Mouse (Mus musculus) right cerebral cortex, postnatal 10 days (tissue): Measurements from ENCODE around the gene Ddx39b.

Experiments
- DNase-seq, 2 experiments: peaks; one replicate each; pipeline ENCODE4 v3.0.0; 2021; ENCODE audit warnings: low spot score in 2 of 2

The Ddx39b gene

DNA sequence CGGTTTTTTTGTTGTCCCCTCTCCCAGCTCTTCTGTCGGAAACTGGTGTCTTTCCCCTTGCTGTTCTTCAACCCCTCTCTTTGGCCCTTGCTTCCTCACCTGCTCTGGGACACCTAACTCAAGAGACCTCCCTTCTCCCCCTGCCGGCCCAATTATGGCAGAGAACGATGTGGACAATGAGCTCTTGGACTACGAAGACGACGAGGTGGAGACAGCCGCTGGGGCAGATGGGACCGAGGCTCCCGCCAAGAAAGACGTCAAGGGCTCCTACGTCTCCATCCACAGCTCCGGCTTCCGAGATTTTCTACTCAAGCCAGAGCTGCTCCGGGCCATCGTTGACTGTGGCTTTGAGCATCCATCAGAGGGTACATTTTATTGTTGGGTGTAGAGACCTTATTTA lies 1.5 kb downstream of the Ddx39b start:
- peak; percentile 73 to 82 for DNase-seq

DNA sequence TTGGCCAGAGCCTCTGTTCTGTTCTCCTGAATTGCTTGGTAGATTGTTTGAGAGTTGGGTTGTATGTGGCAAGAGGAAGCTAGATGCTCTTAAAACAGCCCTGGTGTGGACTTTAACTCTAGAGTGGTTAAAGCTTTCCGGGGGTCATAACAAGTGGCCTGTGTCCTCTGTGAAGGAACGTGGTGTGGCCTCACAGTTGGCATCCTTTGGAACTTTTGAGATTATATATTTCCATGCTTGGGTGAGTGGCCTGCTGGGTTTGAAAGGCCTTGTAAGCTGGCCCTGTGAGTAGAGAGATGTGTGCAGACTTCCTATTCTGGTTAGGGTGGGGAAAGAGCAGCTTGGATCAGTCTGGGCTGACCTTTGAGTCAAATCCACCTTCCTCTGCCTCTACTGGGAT lies 3.5 kb downstream of the Ddx39b start:
- no peak for DNase-seq

GRCm38 (mm10) chr17:35245731-35246623 lies 4.4 kb downstream of the Ddx39b start:
- no peak for DNase-seq

DNA sequence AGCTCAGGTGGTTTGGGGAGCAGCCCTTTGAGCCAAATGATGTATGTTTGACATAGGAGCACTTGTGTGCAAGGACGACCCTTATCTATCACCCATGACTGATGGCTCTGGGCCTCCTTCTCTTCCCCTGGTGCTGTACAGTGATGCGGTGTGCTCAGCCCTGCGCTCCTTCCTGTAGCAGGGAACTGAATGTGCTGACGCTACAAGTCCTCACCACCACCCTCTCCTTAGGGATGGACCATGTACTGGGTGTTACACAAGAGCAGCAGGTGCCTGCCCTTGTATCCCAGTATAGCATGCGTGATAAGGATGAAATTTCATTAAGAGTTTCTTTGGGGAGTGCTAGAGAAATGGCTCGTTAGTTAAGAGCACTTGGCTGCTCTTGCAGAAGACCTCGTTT lies 5.6 kb downstream of the Ddx39b start:
- DNase-seq = no peak

- DNase-seq = no peak
Measured at GRCm38 (mm10) chr17:35248986-35249385, 7.4 kb downstream of the Ddx39b start.

- DNase-seq = no peak
Measured at GRCm38 (mm10) chr17:35249451-35250197, 8.1 kb downstream of the Ddx39b start.

GRCm38 (mm10) chr17:35250348-35251120 lies 9.0 kb downstream of the Ddx39b start:
- no peak for DNase-seq

DNA sequence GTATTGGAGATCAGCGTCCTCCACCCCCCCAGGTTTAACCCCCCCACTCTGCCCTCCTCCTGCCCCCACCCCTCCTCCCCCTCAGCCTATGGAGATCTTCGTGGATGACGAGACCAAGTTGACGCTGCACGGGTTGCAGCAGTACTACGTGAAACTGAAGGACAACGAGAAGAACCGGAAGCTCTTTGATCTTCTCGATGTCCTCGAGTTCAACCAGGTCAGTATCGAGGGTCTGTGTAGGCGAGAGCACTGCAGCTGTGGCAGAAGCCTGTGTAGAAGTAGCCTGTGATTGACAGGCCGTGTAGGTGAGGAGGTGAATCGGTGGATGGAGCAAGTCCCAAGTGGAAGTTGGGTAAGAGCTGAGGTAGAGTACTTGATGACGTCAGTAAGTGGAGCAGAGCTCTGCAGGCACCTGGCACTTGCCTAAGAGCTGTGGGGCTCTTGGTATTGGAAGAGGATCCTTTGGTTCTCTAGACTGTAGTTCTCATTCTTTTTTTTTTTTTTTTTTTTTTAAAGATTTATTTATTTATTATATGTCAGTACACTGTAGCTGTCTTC lies 9.7 kb downstream of the Ddx39b start:
- DNase-seq = no peak

- no peak for DNase-seq
Measured at GRCm38 (mm10) chr17:35251981-35252380, 10.4 kb downstream of the Ddx39b start.

DNA sequence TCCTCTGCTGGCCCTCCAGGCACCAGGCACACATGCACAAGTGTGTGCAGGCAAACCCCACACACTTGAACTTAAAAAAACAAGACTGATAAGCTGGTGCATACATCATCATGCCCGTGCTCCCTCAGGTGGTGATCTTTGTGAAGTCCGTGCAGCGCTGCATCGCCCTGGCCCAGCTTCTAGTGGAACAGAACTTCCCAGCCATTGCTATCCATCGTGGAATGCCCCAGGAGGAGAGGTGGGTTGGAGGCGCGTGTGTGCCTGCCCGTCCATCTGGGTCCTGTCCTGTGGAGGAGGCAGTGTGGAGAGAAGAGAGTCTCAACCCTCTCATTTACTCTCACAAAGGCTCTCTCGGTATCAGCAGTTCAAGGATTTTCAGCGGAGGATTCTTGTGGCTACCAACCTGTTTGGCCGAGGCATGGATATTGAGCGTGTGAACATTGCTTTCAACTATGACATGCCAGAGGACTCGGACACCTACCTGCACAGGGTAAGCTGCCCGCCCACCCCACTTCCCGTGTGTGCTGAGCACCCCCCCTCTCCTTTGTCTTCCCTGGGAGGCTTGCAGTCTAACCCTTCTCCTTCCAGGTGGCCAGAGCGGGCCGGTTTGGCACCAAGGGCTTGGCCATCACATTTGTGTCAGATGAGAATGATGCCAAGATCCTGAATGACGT lies 11.2 kb downstream of the Ddx39b start:
- DNase-seq = no peak

DNA sequence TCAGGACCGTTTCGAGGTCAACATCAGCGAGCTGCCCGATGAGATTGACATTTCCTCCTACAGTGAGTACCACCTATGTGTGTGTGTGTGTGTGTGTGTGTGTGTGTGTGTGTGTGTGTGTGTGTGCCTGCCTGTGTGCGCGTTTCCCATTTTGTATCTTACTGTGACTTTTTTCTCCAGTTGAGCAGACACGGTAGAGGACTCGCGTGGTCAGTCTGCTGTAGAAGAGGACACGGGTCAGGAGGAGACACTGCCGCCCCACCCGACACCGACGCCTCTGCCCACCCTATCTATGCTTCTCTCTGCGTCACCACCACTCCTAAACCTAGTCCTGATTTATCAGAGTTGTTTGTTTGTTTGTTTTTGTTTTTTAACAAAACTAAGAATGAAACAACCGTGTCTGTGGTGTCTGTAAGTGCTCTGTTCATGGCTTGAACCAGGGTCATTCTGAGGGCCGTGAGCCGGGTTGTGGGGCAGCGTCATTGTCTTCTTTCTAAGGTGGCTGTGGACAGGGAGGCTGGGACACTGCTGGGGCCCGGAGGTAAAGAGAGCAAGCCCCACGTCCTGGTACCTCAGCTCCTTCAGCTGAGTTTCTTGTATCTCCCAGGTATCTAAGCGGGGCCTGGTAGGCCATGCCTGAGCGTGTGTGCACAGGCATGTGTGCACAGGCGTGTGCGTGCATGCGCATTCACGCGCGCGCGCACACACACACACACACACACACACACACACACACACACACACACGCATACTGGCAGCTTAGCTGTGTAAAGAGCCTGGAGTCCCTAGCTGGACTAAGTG lies 11.9 kb downstream of the Ddx39b start:
- no peak for DNase-seq

- DNase-seq = peak; percentile 27 to 68
Measured at GRCm38 (mm10) chr17:35254241-35255098, 12.9 kb downstream of the Ddx39b start.

DNA sequence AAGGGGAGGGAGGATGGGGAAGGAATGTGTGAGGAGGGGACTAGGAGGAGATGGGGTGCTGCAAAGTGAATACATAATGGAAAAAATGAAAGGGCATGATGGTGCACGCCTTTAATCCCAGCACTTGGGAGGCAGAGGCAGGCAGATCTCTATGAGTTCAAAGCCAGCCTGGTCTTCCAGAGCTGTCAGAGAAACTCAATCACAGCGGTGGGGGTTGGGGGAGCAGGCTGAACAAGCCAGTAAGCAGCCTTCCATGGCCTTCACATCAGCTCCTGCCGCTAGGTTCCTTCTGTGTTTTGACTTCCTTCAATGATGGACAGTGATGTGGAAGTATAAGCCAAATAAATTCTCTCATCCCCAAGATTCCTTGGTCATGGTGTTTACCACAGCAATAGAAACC lies 13.8 kb downstream of the Ddx39b start:
- no peak for DNase-seq

- no peak for DNase-seq
Measured at GRCm38 (mm10) chr17:35255704-35256103, 14.2 kb downstream of the Ddx39b start.

DNA sequence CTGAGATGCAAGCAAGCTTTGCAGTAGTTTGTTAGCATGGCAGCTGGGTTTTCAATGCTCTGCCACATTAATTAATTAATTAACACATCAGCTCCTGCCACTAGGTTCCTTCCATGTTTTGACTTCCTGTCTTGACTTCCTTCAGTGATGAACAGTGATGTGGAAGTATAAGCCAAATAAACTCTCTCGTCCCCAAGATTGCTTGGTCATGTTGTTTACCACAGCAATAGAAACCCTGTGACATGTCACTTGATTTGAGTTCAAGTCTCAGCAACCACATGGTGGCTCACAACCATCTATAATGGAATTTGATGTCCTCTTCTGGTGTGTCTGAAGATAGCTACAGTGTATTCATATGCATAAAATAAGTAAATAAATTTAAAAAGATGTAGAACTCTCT lies 15.8 kb downstream of the Ddx39b start:
- DNase-seq = no peak

- DNase-seq = peak; percentile 92
Measured at GRCm38 (mm10) chr17:35257824-35258491, 16.4 kb downstream of the Ddx39b start.

DNA sequence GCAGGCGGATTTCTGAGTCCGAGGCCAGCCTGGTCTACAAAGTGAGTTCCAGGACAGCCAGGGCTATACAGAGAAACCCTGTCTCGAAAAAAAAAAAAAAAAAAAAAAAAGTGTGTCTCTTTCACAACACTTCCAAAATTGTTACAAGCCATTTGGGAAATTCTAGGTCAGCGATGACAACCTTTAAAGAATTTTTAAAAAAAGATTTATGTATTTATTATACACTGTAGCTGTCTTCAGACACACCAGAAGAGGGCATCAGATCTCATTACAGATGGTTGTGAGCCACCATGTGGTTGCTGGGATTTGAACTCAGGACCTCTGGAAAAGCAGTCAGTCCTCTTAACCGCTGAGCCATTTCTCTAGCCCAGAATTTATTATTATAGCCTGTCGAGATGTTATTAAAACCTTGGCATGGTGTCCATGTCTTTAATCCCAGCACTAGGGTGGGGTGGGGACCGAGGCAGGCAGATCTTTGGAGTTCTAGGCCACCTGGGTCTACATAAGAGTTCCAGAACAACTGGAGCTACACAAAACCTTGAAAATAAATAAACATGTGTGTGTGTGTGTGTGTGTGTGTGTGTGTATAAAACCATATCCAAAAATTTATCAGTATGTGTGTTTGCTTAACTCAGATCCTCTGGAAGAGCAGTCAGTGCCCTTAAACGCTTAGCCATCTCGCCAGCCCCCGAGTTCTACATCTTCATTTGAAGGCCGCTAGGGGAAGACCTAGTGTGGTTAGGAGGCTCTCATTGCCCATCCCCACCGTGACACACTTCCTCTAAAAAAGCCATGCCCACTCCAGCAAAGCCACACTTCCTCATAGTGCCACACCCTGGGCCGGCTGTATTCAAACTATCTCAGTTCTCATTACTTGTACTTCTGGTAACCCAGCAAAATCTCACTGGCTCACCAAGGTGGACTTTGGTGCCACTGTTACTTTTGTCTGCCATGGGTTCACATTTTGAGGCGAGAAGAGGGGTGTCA lies 17.2 kb downstream of the Ddx39b start:
- no peak for DNase-seq

- no peak for DNase-seq
Measured at GRCm38 (mm10) chr17:35259621-35260020, 18.1 kb downstream of the Ddx39b start.
